Mouse (Mus musculus) brain, embryonic 18.5 days (tissue): ENCODE data around the gene Nek8.

Experiments used
- DNase-seq: peaks from one replicate; pipeline ENCODE4 v3.0.0-alpha.2; 2012; ENCODE audit warnings: low read depth, low spot score

Gene Nek8

DNA sequence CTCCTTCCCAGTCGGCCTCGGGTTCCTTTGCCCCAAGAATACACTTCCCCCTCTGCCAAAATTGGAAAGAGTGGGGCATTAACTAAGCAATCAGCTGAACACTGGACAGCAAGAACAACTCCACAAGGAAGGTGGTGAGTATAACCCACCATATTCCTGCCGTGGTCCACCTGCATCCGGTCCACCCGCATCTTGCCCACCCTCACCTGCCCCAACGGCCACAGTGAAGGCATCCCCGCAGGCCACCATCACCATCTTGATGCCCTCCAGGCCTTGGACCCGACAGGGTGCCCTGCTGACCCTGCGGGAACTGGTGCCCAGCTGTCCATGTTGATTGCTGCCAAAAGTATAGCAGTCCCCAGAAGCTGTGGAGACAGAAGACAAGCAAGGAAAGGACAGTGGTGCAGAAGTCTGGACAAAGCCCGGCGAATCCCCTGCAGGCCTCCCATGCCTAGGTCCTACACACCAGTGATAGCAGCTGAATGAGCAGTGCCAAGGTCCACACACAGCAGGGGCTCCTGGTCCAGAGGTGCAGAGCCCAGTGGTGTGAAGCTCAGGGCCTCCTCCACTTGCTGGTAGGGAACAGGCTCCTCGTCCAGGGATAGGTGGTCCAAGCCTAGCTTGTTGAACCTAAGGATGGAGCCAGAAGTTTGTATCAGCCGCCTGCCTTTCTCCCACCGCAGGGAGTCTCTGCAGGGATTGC, 9.1 kb downstream of the Nek8 start:
- DNase-seq: no peak

DNA sequence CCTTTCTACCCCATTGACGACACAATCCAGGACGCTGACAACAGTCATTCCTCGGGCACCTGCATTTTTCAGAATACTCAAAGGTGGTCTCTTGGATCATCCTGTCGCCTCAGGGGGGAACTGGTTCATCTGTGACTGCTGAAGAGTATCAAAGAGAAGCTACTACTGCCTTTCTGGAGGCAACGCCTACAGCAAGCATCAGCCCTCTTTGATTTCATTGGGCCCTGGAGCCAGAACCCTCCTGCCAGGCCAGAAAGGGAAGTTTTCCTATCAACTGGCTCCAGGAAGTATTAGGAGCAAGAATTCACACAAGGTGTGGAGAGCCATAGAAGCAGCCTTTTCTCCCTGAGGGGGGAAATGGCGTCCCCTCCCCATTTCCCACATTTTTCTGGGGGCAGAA, 9.8 kb downstream of the Nek8 start:
- DNase-seq: no peak

DNA sequence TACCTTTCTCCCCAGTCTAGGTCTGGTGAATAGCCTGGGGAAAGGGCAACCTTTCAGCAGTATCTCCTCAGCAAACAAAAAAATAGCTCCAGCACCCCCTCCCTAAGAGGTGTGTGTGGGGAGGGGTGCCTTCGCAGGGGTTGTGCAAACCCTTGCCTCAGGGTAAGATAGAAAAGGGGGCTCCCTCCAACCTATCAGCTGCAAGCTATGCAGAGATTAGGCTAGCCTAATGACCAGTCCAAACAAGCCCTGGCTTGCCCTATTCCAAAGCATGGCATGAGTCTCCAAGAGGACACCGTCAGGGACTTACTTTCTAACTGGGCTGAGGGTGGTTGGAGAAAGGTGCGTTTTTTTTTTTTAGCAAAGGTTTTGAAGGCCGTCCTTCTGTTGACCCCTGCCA, 10.3 kb downstream of the Nek8 start:
- DNase-seq: no peak

DNA sequence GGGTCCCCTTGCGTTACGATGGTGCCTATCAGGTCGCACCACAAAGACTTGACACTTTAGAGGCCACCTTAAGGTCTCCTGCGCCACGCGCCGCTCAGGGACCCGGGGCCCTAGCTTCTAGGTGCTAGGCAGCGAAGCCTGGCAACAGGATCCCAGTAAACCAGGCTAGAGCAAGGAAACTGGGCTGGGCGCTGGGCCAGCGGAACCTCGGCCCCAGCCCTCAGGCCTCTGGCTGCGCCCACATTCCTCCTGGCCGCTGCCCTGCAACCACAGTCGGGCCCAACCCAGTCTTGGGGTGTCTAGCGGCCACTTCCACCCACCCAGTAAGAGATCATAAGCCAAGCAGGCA, 10.7 kb downstream of the Nek8 start:
- no peak for DNase-seq

DNA sequence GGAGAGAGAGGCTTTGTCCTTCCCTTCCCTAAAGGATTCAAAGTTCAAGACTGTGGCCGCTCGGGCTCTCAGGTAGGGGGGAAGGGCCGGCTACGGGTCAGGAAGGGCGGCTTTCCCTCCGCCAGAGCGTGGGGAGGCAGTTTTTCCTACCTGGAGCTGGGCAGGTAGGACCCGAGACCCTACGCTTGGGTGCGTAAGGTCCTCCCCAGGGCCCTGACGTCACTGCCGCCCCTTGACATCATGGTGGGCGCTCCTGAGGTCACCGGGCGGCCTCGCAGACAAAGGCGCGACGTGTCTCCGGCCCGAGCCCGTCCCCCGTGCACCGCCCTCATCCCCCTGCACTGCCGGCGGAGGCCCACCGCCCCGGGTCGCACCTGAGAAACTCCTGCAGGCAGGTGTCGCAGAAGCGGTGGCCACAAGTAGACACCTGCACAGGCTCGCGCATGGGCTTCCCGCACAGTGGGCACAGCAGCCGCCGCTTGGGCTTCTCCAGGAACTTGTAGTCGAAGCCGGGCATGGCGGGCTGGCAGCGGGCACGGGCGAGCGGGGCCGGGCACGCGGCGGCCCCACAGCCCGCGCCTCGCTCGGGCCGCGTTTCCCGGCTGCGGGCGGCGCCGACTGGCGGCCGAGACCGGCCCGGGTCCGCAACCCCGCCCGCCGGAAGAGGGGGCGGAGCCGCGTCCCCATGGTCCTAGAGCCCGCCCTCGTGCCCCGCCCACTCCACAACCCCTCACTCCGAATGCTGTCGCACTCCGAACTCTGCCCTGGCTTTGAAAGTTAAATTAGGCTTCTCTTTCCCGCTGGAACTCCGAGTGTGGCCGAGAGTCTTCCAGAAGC, 11.3 kb downstream of the Nek8 start, which contains the start of gene Traf4:
Traf4 (minus strand) TSS at position 666 of the 837 bp plus-strand sequence.
- DNase-seq: no peak

DNA sequence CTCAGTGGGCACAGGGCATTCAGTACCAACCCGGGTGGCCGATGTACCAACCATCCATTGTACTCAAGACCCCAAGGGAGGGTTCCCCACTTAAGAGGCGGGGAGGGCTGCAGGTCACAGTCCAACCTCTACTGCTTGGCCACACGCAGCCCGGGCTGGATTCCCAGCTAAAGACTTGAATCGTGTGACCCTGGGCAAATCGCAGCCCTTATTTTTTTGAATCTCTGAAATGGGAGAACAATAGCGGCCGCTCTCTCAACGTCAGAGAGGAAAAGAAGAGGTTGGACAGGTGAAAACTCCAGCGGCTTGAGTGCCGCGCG, 11.9 kb downstream of the Nek8 start:
- DNase-seq: no peak

DNA sequence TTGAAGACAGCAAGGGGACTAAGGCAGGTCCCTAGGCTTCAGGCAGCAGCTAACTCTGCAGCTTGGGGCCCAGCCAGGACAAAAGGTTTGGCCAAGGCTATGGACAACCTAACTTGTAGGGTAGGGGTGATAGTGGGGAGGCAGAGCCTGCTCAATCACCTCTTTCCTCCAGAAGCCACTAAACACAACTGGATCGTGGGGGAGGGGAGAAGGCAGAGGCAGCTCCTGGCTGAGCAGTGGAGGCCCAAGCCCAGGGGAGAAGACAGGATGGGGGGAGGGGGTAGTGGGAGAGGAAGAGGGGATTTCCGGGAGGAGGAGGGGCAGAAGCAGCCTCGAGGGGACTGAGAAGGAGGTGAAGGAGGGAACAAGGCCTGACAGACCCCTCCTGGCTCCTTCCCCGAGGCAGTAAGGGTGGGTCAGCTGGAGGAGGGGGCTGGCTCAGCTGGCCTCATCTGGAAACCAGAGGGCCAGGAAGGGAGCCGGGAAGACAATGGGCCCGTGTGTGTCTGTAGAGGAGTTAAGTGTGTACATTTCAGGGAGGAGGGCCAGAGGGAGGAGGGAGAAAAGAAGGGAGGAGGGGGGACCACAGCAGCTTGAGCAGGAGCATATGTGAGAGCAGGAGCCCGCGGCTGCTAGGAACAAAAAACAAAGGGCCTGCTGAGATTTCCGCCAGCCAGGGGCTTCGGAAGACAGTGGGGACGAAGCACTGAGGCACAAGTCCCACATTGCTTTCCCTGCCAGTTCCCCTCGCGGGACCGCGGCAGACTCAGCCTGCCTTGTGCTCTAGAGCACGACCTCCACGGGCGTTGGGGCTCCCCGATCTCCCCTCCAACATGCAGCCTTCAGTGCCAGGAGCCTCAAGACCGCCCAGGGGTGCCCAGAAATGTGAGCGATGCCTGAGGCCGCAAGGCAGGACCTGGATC, 12.5 kb downstream of the Nek8 start:
- DNase-seq: no peak

DNA sequence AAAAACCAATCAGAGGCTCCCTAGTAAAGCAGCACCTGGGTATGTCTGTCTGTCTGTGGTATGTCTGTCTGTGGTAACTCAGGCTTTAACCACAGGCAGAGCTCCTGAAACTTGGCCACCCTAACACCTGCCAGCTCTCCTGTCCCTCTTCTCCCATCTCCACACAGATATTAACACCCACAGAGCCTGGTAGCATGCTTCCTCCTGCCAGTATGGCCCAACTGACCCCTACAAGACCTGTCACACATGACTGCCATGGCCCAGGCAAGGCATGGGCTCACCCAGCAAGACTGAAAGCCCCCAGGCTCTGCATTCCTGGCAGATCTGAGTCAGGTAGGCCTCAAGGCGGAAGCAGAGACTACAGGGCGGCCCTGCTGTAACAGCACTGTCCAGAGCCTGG, 13.4 kb downstream of the Nek8 start:
- no peak for DNase-seq

DNA sequence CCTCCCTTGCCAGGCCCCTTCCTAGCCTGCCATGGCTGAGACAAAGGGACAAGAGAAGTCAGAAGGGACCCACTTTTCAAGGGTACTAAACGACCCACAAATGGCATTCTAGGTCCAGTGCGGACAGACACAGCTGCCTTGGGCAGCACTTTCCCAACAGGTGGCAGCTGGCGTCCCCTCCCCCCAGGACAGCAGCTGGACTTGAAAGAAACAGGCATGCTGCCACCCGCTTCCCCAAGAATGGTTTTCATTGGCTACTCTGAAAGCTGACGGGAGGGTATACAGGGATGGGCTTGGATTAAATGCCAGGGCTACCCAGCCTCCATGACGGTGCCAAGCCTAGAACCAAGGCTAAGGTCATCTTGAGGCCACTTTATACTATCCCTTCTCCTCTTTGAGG, 14.0 kb downstream of the Nek8 start:
- DNase-seq: no peak

DNA sequence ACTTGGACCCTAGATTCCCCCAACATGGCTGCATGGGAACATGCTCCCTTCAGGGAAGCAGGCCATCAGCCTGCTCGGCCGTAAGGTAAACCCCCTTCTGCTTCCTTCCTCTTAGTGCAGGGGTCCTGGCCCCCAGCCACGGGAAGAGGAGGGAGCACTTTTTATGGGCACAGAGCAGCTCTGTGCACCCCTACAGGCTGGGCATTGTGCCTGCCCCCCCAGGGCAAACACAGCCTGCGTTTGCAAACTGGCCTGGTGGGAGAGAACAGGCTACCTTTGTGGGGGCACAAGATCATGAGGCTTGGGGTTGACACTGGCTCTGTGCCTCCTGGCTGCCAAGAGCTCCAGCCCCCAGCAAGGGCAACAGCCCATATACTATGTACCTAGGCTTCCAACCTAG, 14.5 kb downstream of the Nek8 start:
- no peak for DNase-seq

DNA sequence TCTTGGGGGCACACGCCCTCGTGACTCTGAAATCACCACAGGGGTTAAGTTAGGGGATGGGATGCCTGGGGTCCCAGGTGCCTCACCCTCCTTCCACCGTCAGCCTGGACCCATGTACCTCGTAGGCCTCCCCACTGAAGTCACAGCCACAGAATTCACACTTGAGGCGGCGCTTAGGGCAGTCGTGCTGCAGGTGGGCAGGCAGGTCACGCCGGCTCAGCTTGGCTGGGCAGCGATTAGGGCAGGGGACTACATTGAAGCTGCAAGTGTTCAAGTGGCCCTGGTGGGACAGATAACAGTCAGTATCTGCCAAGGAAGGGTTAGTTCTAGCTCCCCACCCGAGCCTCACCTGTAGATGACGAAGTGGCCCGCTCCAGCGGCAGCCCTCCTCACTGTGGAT, 15.3 kb downstream of the Nek8 start:
- no peak for DNase-seq

DNA sequence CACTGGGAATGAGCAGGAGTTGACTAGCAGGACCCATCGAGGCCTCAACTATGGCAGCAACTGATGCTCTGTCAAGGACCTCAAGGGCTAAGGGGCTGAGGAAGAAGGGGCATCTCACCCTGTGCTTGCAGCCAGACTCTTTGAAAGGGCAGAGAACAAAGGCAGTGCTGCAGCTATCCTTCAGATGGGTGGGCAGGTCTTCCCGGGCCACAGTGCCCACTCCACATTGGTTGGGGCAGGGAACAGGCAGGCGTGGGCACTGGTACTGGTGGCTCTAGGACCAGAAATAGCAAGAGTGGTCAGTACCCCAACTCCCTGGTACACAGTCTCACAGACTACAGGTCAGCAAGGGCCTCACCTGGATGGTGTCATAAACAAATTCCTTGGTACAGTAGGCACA, 15.8 kb downstream of the Nek8 start:
- no peak for DNase-seq

DNA sequence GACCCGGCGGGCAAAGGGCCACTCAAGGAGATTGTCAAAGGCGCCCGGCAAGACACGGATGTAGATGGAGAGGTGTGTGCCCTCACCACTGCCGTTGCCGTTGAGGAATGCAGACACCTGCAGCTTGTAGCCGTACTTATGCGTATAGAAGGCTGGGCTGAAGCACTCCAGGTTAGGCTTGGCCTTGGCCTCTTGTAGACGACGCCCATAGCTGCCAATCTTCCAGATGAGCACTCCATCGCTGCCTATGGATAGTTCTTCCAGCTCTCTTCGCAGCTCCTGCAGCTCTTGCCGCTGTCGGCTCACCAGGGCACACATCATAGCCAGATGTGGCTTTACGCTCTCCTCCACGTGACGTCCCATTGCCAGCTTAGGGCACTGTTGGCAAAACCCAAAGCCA, 16.3 kb downstream of the Nek8 start:
- DNase-seq: no peak

DNA sequence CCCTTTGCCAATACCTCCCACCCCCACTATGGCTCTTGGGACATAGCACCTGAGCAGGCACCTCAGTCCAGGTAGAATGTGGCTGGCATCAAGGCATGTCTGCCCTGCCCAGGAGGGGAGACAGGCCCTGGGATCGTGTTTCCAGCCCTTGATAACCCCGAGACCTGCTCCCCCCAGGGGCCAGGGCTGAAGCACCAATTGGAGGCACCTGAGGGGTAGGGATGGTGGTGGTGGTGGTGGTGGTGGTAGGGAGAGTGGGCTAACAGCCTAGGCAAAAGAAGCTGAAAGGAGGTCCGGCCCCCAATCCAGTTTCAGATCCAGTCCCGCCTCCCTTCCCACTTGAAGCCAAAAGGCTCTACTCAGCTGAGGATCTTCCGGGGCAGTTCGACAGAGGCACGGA, 16.9 kb downstream of the Nek8 start:
- DNase-seq: no peak

DNA sequence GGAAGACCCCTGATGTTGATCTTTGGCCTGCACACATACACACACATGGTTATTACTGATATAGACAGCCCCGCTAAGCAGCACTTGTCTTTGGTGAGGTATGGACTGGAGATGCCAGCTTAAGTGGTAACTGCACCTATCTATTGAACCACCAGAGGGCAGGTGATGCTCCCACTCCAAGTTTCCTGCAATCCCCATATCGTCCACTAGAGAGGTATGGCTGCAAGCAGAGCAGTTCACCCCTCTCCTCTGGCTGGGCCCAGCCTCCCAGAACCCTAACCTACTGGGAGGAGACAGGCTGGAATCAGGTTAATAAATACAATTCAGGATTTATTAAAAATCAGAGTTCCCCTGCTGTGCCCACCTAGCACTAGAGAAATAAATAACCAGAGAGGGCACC, 17.4 kb downstream of the Nek8 start:
- no peak for DNase-seq

DNA sequence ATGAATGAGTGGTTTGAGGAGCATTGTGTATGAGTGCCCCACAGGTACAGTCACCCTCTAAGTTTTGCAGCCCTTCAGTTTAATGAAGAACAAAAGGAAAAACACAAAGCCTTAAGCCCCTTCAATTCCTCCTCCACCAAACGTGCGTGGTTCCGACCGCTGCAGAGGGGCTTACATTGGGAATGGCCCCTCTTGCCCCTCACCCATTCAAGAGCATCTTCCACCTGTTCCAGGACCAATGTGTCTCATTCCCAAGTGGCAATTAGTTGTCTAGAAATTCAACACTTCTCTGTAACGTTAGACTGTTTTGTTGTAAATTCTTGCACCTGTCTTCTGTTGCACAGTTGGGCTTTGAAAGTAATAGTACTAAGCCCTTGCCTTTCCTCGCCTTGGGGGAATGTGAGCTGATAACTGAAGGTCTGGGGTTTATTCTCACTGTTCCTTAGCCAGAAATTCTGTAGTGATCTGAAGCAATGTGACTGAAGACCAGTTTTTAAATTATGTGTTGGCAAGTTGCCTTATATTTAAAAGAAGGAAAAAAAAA, 20.2 kb downstream of the Nek8 start:
- no peak for DNase-seq

DNA sequence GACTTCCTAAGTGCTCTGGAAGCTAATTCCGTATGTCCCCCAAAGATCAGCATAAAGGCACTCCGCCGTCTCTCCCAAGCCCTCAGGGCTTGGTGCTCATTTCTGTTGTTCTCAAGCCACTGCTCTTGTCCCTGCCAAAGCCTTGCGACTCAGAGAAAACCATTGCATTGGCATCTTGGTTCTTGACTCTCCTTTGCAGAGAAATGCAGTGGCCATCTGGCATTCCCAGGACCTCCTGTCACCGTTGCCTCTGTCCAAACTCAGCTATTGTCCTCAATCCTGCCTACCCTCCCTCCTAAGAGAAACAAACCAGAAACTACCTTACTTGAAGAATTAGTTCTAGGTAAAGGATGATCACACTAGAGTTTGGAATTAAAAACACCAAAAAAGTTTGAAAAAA, 20.8 kb downstream of the Nek8 start:
- DNase-seq: no peak

DNA sequence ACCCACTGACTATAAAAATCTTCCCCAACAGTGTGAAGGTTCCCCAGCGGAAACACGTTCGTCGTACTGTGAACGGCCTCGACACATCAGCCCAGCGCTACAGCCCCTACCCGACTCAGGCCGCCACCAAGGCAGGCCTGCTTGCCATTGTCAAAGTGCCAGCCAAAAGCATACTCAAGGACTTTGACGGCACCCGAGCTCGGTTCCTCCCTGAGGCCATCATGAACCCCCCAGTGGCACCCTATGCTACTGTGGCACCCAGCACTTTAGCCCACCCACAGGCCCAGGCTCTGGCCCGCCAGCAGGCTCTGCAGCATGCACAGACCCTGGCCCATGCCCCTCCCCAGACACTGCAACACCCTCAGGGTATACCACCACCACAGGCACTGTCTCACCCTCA, 22.7 kb downstream of the Nek8 start:
- no peak for DNase-seq

DNA sequence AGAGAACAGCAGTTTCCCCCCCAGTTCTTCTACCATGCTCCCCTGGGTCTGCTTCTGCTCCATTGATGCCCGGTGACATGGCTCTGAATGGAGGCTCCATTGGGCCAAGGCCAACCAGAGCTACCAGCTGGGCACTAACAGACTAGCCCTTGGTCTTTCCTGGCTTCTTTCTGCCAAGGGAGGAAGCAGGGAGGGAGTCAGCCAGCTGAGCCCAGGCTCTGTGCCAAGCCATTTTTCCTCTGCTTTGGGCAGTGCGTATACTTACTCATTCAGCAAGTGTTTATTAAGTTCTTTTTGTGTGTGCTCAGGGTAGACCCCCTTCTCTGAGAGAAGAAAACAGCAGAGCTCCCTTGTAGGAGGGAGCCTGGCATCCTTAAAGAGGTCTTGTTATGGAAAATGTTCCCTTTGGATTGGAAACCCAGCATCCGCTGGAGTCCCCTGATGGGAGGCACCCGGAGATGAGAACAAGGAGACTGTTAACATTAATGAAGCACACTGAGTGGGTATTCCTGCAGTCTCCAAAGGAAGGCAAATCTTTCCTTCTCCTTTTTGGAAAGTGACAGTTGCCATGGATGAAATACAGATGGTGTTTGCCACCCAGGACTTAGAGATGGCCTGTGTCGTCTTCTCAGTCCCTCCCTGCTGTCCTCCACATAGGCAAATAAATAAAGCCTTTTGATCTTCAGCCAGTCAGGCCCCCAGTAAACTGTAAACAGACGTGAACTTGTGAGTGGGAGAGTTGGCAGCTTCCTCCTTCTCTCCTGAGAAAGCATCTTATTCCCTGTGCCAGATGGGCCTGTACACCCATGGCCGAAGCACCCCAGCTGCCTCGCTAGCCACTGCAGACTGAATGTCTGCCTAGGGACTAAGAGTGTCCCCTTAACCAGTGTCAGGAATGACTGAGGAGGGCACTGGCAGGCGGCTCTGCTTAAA, 23.9 kb downstream of the Nek8 start:
- DNase-seq: no peak

DNA sequence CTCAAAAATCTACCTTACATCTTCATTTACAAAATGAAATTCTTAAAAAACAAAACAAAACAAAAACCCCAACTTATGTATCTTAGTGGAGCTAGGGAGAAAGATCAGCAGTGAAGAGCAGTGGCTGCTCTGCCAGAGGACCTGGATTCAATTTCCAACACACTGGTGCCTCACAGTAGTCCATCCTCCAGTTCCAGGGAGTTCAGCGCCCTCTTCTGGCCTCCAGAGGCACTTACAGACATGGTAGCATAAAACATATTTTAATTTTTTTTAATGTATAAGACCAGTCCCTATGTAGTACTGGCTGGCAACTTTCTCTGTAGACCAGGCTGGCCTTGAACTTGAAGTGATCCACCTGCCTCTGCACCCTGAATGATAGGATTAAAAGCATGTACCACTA, 25.3 kb downstream of the Nek8 start:
- no peak for DNase-seq
